Mouse (Mus musculus) right cerebral cortex, postnatal 25 days (tissue): ENCODE measurements around the gene Rbm38.

Experiments used
- DNase-seq: peaks from one replicate; pipeline ENCODE4 v3.0.0; 2022

Rbm38 gene

DNA sequence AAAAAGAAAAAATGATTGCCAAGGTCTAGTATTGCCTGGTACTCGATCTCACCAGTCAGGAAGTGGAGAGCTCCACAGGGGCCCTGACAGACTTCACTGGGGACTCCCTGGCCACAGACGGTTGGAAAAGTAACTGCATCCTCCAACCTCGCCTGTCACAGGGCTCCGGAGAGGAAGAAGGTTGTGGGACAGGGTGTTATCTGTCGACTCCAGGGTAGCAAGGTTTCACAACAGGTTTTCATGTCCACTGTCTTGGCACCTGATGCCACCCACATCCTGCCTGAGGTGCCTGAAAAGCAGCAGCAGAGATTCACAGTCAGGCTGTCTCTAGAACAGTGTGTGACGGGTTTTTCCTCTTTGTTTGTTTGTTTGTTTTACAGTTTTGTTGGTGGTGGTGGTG lies 2.4 kb upstream of the Rbm38 start:
- no peak for DNase-seq

DNA sequence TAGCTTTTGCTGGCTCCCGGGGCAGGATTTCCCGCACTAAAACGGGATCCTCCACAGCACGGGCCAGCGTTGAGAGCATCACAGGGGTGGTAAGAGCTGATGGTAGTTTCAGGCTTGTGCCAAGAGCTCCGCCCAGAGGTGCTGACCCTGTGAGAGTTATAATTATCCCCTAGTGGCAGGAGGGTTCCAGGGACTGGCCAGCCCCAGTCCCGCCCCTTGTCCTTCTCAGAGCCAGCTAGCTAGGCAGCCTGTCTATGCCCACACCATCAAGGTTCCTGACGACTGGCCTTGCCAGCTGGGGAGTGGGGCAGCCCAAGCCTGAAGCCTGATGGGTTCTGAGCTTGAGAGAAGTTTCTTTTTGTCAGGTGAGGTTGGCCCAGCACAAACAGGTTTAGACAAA lies 1.7 kb upstream of the Rbm38 start:
- no peak for DNase-seq

DNA sequence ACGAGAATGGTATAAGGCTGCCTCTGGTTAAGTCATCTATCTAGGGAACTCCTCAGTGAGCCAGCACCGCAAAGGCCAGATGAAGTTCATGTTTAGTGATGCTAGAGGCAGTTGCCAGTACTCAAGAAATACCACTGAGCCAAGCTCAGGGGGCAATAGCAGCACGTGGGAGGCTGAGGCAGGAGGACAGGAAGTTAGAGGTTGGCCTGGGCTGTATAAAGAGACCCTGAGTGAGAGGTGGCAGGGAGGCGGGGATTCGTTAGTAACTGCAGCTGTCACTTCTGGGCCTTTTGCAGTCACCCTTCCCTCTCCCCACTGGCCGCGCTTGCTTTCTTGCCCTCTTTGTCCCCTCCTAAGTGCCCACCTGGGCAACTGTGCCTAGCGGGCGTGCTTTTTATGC lies 976 bp upstream of the Rbm38 start:
- DNase-seq, result no peak

DNA sequence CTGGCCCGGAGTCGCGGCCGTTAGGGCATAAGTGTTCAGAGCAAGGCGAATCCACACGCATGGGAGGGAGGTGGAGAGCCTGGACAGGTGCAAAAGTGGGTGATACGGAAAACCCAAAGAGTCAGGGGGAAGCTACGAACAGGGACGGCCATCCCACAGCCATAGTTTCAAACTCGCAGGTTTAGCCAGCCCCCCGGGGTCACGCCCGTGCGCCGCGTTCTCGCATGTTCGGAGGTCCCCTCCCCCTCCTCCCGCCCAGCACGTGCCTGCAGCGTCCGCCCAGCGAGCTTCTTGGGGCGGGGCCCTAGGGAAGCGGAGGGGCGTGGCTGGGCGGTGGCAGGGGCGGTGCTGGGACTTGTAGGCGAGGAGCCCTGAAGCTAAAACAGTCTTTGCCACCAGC lies 508 bp upstream of the Rbm38 start:
- DNase-seq, result peak; percentile 82

DNA sequence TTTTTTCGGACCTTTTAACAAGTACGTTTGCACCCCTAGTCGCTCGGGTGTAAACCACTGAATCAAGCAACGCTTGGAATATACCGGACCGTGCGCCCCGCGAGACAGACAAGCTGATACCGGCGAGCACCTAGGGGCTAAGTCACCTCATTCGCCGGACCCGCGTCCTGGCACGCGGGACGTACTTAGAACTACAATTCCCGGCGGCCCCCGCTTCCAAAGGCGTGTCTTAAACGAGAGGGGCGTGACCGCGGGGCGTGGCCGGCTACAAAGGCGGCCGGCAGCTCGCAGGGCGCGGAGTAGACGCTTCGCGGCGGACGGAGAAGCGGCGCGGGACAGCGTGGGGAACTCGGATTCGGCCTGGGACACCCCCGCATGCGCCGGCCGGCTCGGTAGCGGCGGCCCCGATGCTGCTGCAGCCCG lies 1.3 kb downstream of the Rbm38 start:
- DNase-seq, result peak; percentile 89

DNA sequence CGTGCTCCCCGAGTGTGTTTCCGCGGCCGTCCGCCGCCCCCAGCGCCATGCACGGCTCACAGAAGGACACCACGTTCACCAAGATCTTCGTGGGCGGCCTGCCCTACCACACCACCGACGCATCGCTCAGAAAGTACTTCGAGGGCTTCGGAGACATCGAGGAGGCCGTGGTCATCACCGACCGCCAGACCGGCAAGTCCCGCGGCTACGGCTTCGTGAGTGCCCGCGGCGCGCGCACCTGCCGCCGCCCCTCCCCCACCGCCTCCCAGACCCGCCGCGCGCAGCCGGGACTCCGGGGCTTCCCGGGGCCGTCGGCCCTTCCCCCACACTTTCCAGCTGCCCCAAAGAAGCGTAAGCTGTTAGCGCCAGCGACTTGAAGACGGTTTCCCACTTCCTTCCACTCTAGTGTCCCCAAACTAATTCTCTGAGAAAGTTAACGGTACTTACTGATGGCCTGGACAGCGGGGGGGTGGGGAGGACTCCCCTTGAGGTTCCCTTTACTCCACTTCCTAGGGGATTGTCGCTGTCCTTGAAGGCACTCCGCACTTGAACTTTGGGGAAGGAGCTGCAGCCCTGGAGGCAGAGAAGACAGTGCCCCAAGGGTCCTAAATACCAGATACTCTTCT lies 1.9 kb downstream of the Rbm38 start:
- no peak for DNase-seq

DNA sequence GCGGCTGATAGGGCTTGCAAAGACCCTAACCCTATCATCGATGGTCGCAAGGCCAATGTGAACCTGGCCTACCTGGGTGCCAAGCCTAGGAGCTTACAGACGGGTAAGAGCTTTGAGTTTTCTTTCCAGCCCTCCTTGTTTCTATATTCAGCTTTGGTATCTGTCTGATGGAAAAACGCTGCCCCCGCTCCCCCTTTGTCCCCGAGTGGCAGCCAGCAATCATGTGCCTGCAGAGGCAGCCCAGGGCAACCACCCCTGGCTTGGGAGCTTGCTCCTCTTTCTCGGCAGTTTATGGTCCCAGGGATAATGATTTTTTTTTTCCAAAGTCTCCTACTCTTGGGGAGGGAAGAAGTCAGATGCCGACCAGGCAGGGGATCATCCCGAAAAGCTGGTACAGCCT lies 2.5 kb downstream of the Rbm38 start:
- DNase-seq, result no peak

DNA sequence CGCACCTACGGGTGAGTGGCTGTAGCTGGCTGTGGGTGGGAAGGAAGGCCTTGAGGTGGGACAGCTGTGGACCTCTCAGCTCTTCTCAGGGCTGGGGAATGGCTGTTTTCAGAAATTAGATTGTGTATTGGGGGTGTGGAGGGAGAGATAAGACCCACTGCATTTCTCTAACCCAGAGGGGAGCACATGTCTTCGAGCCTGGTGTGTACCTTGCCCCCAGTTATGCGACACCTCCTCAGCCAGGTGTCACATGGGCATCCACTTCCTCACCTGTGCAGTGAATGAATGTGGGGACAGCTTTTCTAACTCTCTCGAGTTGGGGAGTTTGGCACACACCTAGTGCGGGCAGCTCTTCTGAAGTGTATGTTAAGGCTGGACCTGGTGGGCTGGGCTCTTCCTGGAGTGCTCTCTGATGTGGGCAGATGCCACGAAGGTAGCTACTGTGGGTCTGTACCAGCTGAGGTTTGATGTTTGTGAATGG lies 3.1 kb downstream of the Rbm38 start:
- DNase-seq, result no peak

DNA sequence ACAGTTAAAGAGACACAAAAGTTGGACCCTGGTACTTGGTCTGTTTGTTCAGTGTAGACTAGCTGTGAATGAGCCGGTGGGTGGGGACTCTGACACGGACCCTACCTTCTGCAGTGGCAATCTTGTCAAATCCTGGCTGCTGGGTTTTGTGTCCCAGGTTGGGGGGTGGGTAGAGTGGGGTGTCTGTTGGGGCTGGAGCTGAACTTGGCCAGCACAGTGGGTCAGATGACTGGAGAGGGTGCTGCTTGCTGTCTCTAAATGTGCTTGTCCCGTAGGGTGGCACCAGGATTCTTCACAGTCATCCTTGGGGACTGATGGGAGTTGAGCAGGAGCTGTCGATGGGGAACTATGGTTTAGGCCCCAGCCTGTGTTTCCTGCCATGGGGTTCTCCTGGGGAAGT lies 3.7 kb downstream of the Rbm38 start:
- no peak for DNase-seq

DNA sequence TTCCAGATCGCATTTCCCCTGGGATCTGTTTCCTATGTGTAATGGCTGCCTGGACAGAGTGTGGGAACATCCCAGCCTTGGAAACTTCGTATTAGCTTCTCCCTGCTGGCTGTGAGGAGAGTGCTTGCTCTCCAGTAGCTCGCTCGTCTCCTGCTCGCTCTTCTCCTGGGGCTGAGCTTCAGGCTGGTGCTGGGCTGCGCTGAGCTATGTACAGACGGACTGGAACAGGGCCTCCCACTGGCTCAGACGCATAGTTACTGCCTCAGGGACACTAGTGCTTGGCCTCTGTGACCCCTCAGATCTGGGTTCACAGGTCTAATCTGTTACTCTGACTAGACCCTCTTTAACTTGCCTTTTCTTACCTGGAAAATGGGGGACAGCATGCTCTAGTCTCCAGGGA lies 4.1 kb downstream of the Rbm38 start:
- DNase-seq, result no peak

DNA sequence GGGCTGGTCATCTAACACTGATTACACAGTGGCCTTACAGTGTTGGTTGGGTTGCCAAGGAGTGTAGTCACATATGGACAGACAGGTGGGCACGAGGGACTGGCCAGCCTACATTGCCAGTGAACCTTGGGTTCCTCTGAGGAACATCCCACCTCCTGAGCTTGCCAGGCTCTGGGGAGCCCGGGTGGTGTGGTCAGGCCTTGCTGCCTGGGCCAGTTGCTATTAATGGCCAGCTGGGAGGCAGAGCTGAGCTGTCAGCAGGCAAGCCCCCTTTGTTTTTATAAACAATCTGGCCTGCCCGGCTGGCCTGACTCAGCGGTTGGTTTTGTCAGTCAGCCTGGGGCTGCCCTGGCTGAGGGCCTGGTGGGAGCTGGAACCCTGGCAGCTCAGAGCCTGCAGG lies 4.6 kb downstream of the Rbm38 start:
- no peak for DNase-seq

DNA sequence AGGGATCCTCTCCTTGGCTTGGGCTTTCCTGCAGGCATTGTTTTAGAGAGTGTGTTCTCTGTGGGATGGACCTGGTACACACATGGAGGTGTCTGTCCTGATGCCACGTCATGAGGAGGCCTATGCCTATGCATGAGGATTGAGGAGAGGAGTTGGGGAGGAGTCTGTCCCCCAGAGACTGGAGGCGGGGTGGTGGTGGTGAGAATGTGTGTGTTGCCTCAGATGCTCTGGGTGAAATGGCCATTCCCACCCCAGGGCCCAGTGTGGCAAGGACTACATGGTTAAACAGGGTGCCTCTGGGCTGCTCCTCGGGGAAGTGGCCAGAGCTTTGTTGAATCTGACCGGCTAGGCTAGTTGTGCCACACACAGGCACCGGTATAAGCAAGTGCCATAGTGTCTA lies 6.0 kb downstream of the Rbm38 start:
- no peak for DNase-seq

DNA sequence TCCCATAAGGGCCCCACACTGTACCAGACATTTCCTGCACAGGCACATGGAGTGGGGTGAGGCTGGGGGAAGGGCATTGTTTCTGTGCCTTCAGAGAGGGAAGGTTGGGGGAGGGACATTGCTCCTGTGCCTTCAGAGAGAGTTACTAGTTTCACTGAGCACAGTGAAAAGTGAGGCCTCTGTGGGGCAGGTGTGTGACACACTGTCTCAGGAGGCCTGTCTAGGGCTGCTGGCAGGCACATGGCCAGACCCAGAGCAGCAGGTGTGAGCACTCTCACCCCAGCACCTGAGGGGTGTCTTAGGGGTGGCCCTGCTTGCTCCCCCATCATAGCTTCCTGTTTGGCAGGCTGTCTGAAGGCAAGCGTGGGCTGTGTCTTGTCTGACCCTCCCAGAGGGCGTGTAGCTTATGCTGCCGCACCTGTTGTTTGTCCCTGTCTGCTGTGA lies 6.4 kb downstream of the Rbm38 start:
- DNase-seq, result no peak

DNA sequence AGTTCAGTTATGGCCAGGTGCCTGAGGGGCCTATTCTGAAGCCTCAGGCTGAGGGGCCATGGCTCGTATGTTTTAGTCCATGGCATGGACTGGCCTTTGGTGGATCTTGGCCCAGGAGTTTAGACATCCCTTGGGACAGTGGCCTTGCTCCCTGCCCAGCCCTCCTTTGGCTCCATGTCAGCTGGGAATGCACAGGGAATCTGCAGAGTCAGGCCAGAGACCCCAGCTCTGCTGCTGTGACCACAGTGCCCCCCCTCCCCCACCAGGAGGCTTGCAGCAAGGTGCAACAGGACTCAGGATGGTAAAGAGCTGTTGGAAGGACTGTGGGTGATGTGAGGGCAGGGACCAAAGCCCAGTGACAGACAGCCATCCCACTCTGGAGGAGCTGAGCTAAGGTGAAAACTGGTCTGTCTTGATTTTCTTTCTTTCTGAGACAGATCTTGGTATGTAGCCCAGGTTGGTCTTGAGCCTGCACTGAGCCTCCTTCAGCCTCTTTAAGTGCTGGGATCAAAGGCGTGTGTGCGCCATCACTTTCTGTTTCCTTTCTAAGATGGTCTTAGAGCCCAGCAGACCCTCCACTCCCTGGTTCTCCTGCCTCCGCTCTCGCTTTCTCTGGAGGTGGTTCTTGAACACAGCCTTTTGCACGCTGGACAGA lies 7.0 kb downstream of the Rbm38 start:
- DNase-seq, result no peak

DNA sequence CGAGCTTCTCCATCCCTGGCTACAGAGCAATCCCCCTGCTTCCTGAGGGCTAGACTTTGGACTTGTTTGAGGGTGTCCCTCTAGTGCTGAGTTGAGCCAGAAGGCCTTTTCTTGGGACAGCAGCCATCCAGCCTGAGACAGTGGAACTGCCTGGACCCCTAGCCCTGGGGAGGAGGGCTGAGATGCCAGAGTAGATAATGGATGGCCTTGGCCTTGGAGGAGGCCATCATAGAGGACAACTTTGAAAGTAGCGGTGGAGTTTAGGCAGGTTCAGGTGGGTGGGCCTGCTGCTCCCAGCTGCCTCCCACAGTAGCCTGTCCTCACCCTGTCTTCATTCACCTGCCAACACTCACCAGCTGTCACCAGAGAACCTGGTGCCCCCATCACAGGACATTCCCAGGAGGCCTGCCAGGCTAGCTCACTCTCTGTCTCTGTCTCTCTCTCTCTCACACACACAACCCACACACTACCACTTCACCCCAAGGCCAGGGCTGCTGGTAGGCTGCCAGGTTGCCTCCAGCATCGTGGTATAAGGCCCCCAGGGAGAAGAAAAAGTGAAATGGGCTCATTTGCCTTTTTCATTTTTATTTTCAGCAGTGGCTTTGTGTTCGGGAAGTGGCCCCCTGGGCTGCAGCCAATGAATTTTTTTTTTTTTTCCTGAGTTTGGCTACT lies 7.7 kb downstream of the Rbm38 start:
- DNase-seq, result no peak

DNA sequence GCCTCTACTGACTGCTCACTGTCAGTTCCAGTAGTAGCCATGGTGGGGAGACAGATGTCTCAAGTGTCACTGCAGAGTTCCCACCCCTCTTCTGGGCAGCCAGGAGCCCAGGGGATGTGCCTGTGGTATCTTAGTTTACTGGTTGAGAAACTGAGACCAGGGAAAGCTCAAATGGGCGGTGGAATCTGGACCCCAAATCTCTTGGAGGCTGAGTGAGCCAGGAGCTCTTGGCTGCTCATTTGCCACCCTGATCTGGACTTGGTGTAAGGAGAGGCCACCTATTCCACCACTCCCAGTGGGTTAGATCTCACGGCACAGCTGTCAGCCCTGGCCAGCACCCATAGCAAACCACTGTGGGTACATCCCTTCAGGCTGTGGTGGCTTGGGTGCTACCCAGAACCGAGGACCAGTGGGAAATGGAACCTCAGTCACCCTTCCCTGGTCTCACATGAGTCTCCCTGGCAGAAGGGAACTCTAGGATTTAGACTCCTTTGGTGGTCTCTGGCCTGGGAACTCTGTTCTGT lies 8.3 kb downstream of the Rbm38 start:
- no peak for DNase-seq

DNA sequence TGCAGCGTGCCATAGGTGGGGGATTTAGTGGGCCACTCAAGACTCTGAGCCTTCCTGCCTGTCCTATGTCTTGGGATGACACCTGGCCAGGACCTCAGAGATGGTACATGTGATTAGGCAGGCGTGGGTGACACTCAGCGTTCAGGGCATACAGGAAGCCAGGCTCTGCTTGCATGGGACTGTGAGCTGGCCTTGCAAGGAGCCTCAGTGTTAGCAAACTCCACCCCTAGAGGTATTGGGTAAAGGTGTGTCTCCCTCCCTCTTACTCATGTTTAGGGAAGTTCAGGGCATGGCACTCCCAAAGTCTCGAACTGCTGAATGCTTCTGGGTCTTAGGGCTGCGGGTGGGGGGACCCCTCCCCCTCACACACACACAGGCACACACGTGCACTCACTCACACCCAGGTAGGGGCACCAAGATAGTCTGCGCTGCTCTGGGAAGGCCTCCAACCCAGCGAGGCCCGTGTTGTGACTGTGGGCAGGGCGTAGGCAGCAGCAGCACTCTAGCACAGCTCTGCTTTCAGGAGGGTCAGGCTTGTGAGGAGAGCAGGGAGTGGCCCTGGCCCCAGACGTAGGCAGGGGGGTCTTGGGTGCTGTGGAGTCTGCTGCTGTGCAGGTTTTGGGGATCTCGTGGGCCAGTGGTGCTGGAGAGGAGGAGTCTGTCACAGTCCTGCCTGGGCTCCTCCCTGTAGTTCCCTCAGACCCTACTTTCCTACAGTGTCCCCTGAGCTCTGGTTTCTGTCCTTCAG lies 10.5 kb downstream of the Rbm38 start:
- DNase-seq, result no peak

DNA sequence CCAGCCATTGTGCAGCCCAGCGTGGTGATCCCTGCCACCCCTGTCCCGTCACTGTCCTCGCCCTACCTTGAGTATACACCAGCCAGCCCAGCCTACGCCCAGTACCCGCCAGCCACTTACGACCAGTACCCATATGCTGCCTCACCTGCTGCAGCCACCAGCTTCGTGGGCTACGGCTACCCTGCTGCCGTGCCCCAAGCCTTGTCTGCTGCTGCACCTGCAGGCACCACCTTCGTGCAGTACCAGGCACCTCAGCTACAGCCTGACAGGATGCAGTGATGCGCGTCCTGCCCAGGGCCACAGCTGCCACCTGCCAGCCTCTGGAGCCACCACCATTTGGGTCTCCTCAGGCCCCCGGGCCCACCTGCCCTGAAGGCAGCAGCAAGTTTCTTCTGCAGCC lies 13.2 kb downstream of the Rbm38 start:
- no peak for DNase-seq

DNA sequence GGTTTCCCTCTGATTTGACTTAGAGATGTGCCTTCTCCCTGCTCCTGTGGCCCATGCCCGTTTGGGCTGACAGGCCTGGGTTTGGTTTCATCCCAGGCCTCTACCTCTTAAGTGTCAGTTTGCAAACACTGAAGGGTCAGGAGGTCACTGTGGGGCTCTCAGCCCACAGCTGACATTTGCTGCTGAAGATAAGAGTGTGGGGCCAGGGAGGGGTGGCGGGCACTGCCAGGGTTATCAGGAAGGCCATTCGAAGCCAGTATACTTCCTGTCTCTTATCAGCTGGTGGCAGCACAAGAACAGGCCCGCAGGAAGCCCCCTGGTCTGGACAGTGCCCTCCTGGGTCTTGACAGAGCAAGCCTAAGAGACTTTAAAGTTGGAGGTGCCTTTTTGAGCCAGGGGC lies 14.7 kb downstream of the Rbm38 start:
- no peak for DNase-seq

DNA sequence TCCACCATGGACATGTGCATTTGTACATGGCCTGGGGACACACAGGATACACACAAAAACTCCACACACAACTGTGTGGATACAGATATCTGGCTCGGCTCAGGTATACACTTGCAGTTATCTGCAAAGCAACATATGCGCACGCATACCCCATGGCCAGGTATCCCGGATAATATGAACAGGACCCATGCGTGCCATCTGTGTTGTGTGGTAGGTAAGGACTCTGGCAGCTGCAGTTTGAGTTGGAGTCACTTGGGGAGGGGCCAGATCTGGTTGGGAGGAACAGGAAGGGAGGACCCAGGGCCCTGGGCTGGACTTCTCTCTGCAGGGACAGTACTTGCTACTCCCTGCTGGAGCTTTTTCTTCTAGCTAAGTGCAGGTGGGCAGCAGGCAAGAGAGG lies 15.4 kb downstream of the Rbm38 start:
- no peak for DNase-seq

DNA sequence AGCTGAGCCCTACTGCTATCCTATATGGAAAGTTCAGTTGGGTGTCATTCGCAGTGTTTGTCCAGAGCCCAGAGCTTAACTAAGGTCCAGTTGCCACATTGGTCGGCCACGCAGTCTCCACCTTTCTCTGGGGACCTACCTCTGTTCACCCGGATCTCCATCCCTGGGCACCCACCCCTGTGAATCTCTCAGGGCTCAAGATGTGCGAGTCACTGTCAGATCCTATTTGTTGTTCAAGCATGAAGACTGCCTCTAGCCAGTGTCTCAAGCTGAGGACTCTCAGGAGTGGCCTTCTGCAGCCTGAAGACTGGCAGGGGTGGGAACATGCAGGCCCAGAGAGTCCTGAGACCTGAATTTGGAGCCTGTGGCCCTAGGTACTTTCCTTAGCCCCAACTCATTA lies 15.8 kb downstream of the Rbm38 start:
- no peak for DNase-seq

DNA sequence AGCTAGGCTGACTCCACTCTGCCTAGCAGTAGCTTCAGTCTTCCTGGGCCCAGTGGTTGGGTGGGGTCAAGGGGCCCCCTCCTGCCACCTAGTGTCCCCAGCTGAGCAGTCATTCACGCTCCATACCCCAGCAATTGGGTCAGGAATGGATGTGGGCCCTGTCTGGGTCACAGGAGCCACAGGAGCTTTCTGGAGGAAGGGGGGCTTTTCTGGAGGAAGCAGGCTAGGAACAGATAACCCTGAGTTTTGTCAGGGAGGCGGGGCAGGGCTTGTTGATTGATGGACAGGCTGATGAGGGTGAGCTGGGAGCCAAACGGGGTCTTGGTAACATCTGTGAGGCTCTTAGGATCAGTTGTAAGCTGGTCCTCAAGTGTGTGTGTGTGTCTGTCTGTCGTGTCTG lies 16.3 kb downstream of the Rbm38 start:
- no peak for DNase-seq

DNA sequence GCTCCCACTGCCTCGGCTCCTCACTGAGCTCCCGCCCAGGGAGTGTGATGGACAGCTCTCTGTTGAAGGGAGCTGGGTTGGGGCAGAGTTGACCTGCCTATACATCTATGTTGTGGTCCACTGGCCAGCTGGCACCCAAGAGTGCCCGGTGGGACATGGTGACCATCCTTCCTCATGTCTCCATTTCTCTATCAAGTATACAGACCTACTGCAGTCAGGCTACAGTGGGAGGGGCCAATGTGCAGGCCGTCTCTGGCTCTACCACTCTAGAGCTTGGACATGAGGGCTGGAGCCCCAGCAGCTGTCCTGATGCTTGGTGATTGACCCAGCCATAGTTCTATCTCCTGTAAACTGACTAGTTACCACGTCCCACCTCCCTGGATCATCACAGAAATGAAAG lies 17.0 kb downstream of the Rbm38 start:
- no peak for DNase-seq
